Mouse (Mus musculus) forebrain, embryonic 11.5 days (tissue): ENCODE measurements around the gene St6galnac3. TPM values are rescaled to one million over a fixed set of nuclear protein-coding genes. Genes with fewer than 3 reads are reported as not detected.

Source experiments
- ATAC-seq: fragments of 200-750 bp; cut with Nextera tagmentation; replicated peaks from 2 replicates; pipeline ENCODE4 v1.8.0; 2017; ENCODE audit warnings: moderate TSS enrichment; ENCODE audit not compliant: low FRiP score
- DNase-seq: peaks from one replicate; pipeline ENCODE4 v3.0.0-alpha.2; 2017; ENCODE audit warnings: low spot score
- H3K27ac ChIP-seq: fragments of 300-500 bp; sonication (generic); 2 replicates; pipeline ENCODE4 v1.5.1; 2014; ENCODE audit warnings: low read depth, low read length
- H3K27me3 ChIP-seq: fragments of 300-500 bp; sonication (generic); 2 replicates; pipeline ENCODE4 v1.6.1; 2014; ENCODE audit warnings: mild to moderate bottlenecking, low read length, mixed read lengths; ENCODE audit not compliant: control insufficient read depth, insufficient read depth
- H3K36me3 ChIP-seq: fragments of 300-500 bp; sonication (generic); 2 replicates; pipeline ENCODE4 v1.6.1; 2014; ENCODE audit warnings: mild to moderate bottlenecking, low read length, moderate library complexity, mixed read lengths; ENCODE audit not compliant: control insufficient read depth, insufficient read depth
- H3K4me1 ChIP-seq: fragments of 300-500 bp; sonication (generic); replicated peaks from 2 replicates; pipeline ENCODE4 v1.6.1; 2014; ENCODE audit warnings: low read length, mixed read lengths; ENCODE audit not compliant: control insufficient read depth, insufficient read depth
- H3K4me2 ChIP-seq: fragments of 300-500 bp; sonication (generic); 2 replicates; pipeline ENCODE4 v1.6.1; 2014; ENCODE audit warnings: low read depth, mild to moderate bottlenecking, low read length, moderate library complexity, mixed read lengths; ENCODE audit not compliant: severe bottlenecking
- H3K4me3 ChIP-seq: fragments of 300-500 bp; sonication (generic); 2 replicates; pipeline ENCODE4 v1.5.1; 2014; ENCODE audit warnings: low read depth, low read length
- H3K9ac ChIP-seq: fragments of 300-500 bp; sonication (generic); 2 replicates; pipeline ENCODE4 v1.6.1; 2014; ENCODE audit warnings: low read length
- H3K9me3 ChIP-seq: fragments of 300-500 bp; sonication (generic); 2 replicates; pipeline ENCODE4 v1.6.1; 2016; ENCODE audit warnings: low read length, mixed read lengths; ENCODE audit not compliant: control insufficient read depth
- WGBS: fragments of 180-500 bp; shearing (Covaris S2); extraction: QIAGEN DNeasy Blood & Tissue Kit; methylation state at CpG from one replicate; pipeline ENCODE4 v1.1.7; 2014; 5-methylcytosine and 5-hydroxymethylcytosine counted together
- polyA plus RNA-seq: library from polyadenylated mRNA; unstranded; fragments of >200 nt; fragmentation: Nextera tagmentation; extraction: Ambion mirVana; gene quantifications from 2 replicates; pipeline ENCODE4 v1.2.1, GENCODE M21; 2014

The St6galnac3 gene
- polyA plus RNA-seq, 1 experiment from 2014 or later, result 38.0 TPM

GRCm38 (mm10) chr3:153710545-153710944 lies 14.4 kb downstream of the St6galnac3 start:
- ATAC-seq (no peak), DNase-seq (no peak)
- WGBS, result 68% methylated on average over 1 of the region's 1 CpGs

DNA sequence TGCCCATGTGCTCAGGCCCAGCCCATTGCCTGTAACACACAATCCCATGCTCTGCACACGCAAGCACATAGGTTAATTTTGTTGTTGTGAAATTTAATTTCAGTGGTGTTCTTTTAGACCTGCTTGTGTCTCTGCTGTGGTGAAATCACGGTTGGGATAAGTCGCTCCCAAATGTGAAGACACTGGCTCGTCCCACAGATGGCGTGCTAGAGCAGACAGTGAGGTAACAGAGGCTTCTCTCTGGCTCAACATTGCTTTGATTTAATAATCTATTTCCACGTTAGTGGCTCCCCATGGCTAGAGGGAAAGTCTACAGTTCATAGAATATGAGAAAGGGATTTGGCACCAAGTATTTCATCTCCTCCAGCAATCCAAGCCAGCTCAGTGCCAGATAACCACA lies 17.3 kb downstream of the St6galnac3 start:
- Histone ChIP-seq H3K4me1 (peaks cover under 1% of the 10 kb centered on the region; the same call in 1 of the 2 replicates), H3K36me3 (no peaks in the 10 kb centered on the region), H3K9ac (no peak overlapping the region), H3K27ac (no peak overlapping the region), H3K4me3 (no peak overlapping the region), H3K4me2 (no peak overlapping the region), H3K9me3 (no peaks in the 10 kb centered on the region), H3K27me3 (no peaks in the 10 kb centered on the region)
- no peak for ATAC-seq
- DNase-seq, result no peak
- WGBS, result 72% methylated on average over 6 of the region's 6 CpGs

More at GRCm38 (mm10) chr3:153710545-153710944, 14.4 kb downstream of the St6galnac3 start:
- Histone ChIP-seq H3K4me2 (no peak overlapping the region), H3K4me3 (no peak overlapping the region), H3K27me3 (no peaks in the 10 kb centered on the region), H3K9me3 (no peaks in the 10 kb centered on the region; the same call in 1 of the 2 replicates), H3K36me3 (no peaks in the 10 kb centered on the region), H3K9ac (no peak overlapping the region), H3K27ac (no peak overlapping the region), H3K4me1 (no peaks in the 10 kb centered on the region)

- Histone ChIP-seq H3K9ac (no peak overlapping the region), H3K27ac (no peak overlapping the region)
Observed at GRCm38 (mm10) chr3:153706901-153707300, 18.1 kb downstream of the St6galnac3 start.

DNA sequence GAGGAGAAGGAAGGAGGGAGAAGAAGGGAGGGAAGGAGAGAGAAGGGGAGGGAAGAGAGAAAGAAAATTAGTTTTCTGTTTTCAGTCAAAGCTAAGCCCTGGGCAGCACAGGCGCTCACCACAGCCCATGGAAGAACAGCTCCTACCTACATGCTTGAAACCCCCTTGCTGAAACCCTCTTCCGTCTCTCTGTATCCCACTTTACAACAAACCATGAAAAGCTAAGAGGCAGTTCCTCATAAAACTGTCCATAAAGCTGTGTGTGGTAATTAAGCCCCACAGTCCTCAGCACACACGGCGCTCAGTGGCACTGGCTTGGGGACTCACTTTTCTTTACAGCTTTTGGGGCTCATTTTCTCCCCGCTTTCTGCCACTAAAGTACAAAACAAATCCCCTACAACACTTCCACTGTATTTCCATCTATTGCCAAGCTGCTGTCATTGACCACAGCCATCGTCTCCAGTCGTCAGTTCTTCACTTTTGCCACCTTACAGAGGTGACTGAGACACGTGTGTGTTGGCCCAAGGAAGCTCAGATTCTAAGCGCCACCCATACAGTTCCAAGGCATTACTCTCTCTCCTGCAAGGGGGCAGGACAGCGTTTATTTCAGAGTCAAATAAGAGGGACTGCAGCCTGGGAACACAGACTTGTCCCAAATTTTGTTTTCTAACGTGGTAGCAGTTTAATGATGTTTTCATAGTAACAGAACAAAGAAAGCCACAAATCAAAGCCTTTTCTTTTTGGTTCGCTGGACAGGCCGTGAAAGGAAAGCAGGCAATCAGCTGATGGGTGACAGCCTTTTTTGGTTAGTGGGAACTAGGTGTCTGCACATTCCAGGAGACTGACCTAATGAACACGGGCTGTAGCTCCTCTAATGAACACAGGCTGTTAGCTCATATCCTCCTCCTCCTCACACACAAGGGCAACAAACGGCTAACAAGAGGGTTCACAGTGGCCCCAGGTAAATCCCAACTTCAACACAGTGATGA lies 22.9 kb downstream of the St6galnac3 start:
- no peaks in the 10 kb centered on the region for H3K9me3 ChIP-seq
- H3K4me3 ChIP-seq, result no peak overlapping the region
- ATAC-seq (0 out of 2 replicates have a peak, but pooled peaks have one; percentile 33), DNase-seq (no peak)
- no peaks in the 10 kb centered on the region for H3K27me3 ChIP-seq
- H3K27ac ChIP-seq, result no peak overlapping the region
- H3K4me1 ChIP-seq, result peaks cover 3% of the 10 kb centered on the region; the same call in 1 of the 2 replicates
- no peaks in the 10 kb centered on the region for H3K36me3 ChIP-seq
- no peak overlapping the region for H3K4me2 ChIP-seq
- no peak overlapping the region for H3K9ac ChIP-seq
- 34% methylated on average over 15 of the region's 15 CpGs for WGBS

More at GRCm38 (mm10) chr3:153706901-153707300, 18.1 kb downstream of the St6galnac3 start:
- H3K27me3 ChIP-seq, result no peaks in the 10 kb centered on the region
- H3K9me3 ChIP-seq, result no peaks in the 10 kb centered on the region
- no peak overlapping the region for H3K4me2 ChIP-seq
- no peak for DNase-seq
- H3K36me3 ChIP-seq, result no peaks in the 10 kb centered on the region
- H3K4me1 ChIP-seq, result peaks cover 3% of the 10 kb centered on the region; the same call in 1 of the 2 replicates
- no peak overlapping the region for H3K4me3 ChIP-seq
- WGBS, result 96% methylated on average over 1 of the region's 1 CpGs
- no peak for ATAC-seq

DNA sequence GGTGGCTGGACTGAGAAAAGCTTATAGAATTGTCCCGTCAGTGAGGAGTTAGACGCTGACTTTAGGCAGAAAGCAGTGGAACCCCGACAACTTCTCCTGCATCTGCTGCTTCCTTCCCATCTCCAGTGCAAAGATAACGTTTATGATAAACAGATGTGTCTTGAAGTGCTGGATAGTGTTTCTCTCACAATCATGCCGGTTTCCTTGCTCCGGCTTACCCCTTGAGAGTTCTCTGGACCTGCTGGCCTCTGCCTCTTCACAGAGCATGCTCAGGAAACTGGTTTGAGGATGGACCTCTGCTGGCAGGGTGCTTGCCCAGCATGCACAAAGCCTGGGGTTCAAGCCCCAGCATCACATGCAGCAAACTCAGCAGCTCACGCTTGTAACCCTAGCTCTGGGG lies 23.8 kb downstream of the St6galnac3 start:
- no peak overlapping the region for H3K27ac ChIP-seq
- no peaks in the 10 kb centered on the region for H3K36me3 ChIP-seq
- ATAC-seq (no peak), DNase-seq (no peak)
- no peak overlapping the region for H3K4me2 ChIP-seq
- no peaks in the 10 kb centered on the region for H3K27me3 ChIP-seq
- no peak overlapping the region for H3K9ac ChIP-seq
- no peak overlapping the region for H3K4me3 ChIP-seq
- WGBS, result 71% methylated on average over 7 of the region's 7 CpGs
- peaks cover 3% of the 10 kb centered on the region; the same call in 1 of the 2 replicates for H3K4me1 ChIP-seq
- H3K9me3 ChIP-seq, result no peaks in the 10 kb centered on the region

DNA sequence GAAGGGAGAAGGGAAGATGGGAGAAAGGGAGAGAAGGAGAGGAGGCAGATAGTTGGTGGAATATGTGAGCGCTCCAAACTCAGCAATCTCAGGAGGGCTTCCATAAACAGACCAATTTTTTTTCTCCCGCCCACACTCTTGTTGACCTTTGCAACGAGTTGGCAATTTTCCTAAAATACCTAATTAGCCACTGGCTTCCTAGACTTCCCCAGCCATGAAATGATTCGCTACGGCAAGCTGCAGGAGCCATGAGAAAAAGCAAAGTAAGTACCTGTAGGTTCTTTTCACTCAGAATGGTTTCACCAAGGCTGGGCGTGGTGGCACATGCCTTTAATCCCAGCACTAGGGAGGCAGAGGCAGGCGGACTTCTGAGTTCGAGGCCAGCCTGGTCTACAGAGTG lies 25.9 kb downstream of the St6galnac3 start:
- H3K27me3 ChIP-seq, result no peaks in the 10 kb centered on the region
- H3K4me1 ChIP-seq, result peaks cover 3% of the 10 kb centered on the region; the same call in 1 of the 2 replicates
- 89% methylated on average over 8 of the region's 8 CpGs for WGBS
- no peaks in the 10 kb centered on the region for H3K9me3 ChIP-seq
- H3K4me3 ChIP-seq, result no peak overlapping the region
- H3K9ac ChIP-seq, result no peak overlapping the region
- H3K27ac ChIP-seq, result no peak overlapping the region
- DNase-seq, result no peak
- no peak for ATAC-seq
- no peaks in the 10 kb centered on the region for H3K36me3 ChIP-seq
- no peak overlapping the region for H3K4me2 ChIP-seq

DNA sequence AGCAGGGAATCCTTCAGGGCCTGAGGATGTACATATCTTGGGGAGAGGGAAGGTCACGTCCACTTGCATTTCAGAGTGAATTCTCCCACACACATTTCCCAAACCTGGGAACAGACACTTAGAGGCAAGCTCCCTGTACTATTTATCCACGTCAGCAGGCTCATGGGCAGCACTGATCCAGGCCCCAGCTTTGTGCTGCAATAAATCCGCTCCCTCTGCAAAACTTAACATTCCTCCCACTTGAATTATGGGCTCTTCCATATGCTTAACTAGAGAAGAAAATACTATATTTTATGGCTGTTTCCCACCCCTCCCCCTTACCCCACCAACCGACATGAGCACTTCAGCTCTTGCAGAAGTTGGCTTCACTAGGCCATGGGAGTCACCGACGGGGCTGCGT lies 32.0 kb downstream of the St6galnac3 start:
- Histone ChIP-seq H3K4me1 (no peaks in the 10 kb centered on the region), H3K27ac (no peak overlapping the region), H3K9me3 (no peaks in the 10 kb centered on the region), H3K36me3 (no peaks in the 10 kb centered on the region), H3K9ac (no peak overlapping the region), H3K4me2 (no peak overlapping the region), H3K27me3 (no peaks in the 10 kb centered on the region), H3K4me3 (no peak overlapping the region)
- DNase-seq, result no peak
- WGBS, result 78% methylated on average over 7 of the region's 7 CpGs
- no peak for ATAC-seq

DNA sequence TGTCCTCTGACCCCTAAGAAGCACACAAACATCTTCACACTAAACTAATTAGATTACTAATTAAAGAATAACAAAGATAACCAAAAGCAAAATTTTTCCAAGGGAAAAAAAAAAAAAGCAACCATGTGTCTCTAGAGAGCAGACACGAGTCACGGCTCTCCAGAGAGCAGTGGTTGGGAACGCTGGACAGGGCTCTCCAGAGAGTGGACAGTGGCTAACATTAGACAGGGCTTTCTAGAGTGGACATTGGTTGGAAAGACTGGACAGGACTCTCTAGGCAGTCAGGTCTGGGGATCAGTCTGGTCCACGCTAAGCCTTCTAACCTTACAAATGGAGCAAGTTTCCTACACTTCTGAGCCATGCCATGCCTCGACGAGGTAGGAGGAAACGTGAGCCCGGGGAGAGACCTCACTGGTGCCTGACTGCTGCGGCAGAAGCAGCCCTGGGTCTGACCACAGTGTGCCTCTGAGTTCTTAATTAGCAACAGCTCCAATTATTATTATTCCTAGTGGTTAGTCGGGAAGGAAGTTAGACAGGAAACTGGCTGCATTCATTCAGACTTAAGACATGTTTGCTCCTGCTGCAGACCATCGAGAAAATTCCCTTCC lies 32.7 kb downstream of the St6galnac3 start:
- ATAC-seq, result no peak
- no peaks in the 10 kb centered on the region for H3K27me3 ChIP-seq
- no peak overlapping the region for H3K4me3 ChIP-seq
- H3K4me2 ChIP-seq, result no peak overlapping the region
- DNase-seq, result no peak
- H3K4me1 ChIP-seq, result no peaks in the 10 kb centered on the region
- H3K9ac ChIP-seq, result no peak overlapping the region
- no peak overlapping the region for H3K27ac ChIP-seq
- no peaks in the 10 kb centered on the region for H3K9me3 ChIP-seq
- H3K36me3 ChIP-seq, result no peaks in the 10 kb centered on the region
- WGBS, result 64% methylated on average over 11 of the region's 11 CpGs
